Mouse (Mus musculus): Measurements from ENCODE around the gene Golga2.

DNA sequence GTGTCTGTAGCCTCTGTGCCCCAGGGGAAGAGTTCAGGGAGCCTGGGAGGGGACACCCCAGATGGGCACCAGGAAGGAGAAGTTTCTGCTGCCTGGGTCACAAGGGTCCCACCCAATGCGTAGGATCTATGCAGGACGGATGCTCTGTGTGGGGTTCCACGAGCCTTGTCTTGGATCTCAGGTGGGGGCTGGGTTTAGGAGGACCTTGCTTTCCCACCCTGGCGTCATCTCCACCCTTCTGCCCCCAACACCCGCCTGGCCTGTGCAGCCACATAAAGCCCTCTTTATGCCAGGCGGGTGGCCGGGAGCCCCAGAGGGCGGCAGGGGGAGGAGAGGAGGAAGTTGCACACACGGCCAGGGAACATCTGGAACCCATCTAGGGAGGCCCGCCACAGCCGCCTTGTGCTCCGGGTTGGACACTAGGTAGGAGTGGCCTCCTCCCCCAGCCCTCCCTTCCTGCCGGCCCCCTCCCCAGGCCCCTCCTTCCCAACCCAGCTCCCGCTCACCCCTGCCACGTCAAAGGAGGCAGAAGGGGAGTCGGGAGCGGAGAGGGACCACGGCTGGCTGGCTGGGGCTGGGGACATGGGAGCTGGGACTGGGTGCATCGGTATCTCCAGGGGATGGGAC lies 30.7 kb downstream of the Golga2 start:
- TF ChIP-seq CTCF (IDR thresholded peaks at IDR 0.05; ENCODE audit: low read depth) = no peak
- no peak for TF ChIP-seq EP300 (IDR thresholded peaks at IDR 0.05; ENCODE audit: low read depth)

All from heart, postnatal 0 days (tissue).